Mouse (Mus musculus) liver, embryonic 16.5 days (tissue): ENCODE results near the gene Strn3. TPM values are rescaled to one million over a fixed set of nuclear protein-coding genes. Genes with fewer than 3 reads are reported as not detected.
"Not testable (repeated sequence)": the region's sequence is repeated elsewhere in the genome, so short reads cannot be mapped to it uniquely, and the experiment has no call there.

Experiments
- ATAC-seq: fragments of 200-750 bp; cut with Nextera tagmentation; 2 replicates; pipeline ENCODE4 v1.8.0; 2017; ENCODE audit warnings: low read depth, mild to moderate bottlenecking, moderate number of reproducible peaks, moderate library complexity
- H3K27ac ChIP-seq: fragments of 300-500 bp; sonication (generic); 2 replicates; pipeline ENCODE4 v1.5.1; 2014; ENCODE audit warnings: mild to moderate bottlenecking, low read length
- H3K27me3 ChIP-seq: fragments of 300-500 bp; sonication (generic); 2 replicates; pipeline ENCODE4 v1.6.1; 2014; ENCODE audit warnings: low read depth, low read length, mixed read lengths; ENCODE audit not compliant: control insufficient read depth, insufficient read depth
- H3K36me3 ChIP-seq: fragments of 300-500 bp; sonication (generic); 2 replicates; pipeline ENCODE4 v1.6.1; 2014; ENCODE audit warnings: mild to moderate bottlenecking; ENCODE audit not compliant: control insufficient read depth, insufficient read depth
- H3K4me1 ChIP-seq: fragments of 300-500 bp; sonication (generic); 2 replicates; pipeline ENCODE4 v1.6.1; 2014; ENCODE audit warnings: low read depth, low read length, mixed read lengths; ENCODE audit not compliant: control insufficient read depth
- H3K4me2 ChIP-seq: fragments of 300-500 bp; sonication (generic); 2 replicates; pipeline ENCODE4 v1.6.1; 2014; ENCODE audit warnings: low read depth, low read length, mixed read lengths
- H3K4me3 ChIP-seq: fragments of 300-500 bp; sonication (generic); 2 replicates; pipeline ENCODE4 v1.5.1; 2014; ENCODE audit warnings: low read depth, mild to moderate bottlenecking, low read length
- H3K9ac ChIP-seq: fragments of 300-500 bp; sonication (generic); 2 replicates; pipeline ENCODE4 v1.6.1; 2014; ENCODE audit warnings: low read depth, low read length
- H3K9me3 ChIP-seq: fragments of 300-500 bp; sonication (generic); replicated peaks from 2 replicates; pipeline ENCODE4 v1.6.1; 2016; ENCODE audit warnings: low read length; ENCODE audit not compliant: control insufficient read depth
- WGBS: fragments of 180-500 bp; shearing (Covaris S2); extraction: QIAGEN DNeasy Blood & Tissue Kit; methylation state at CpG from one replicate; pipeline ENCODE4 v1.1.7; 2014; ENCODE audit not compliant: insufficient replicate concordance; 5-methylcytosine and 5-hydroxymethylcytosine counted together
- polyA plus RNA-seq: library from polyadenylated mRNA; unstranded; fragments of >200 nt; fragmentation: Nextera tagmentation; extraction: Ambion mirVana; gene quantifications from 2 replicates; pipeline ENCODE4 v1.2.1, GENCODE M21; 2015

Gene Strn3
- polyA plus RNA-seq, 1 experiment from 2014 or later = 11.8 TPM

GRCm38 (mm10) chr12:51678844-51679243 lies 12.9 kb downstream of the Strn3 start:
- H3K4me1 ChIP-seq = peaks cover 9% of the 10 kb centered on the region
- no peak overlapping the region for H3K4me3 ChIP-seq
- H3K27ac ChIP-seq = no peak overlapping the region
- no peaks in the 10 kb centered on the region for H3K36me3 ChIP-seq
- no peak overlapping the region for H3K9ac ChIP-seq
- no peaks in the 10 kb centered on the region for H3K27me3 ChIP-seq
- no peak overlapping the region for H3K4me2 ChIP-seq
- 64% methylated on average over 1 of the region's 1 CpGs for WGBS
- ATAC-seq = peak; percentile 62
- no peaks in the 10 kb centered on the region for H3K9me3 ChIP-seq

- Histone ChIP-seq H3K9me3 (no peaks in the 10 kb centered on the region), H3K27ac (no peak overlapping the region), H3K9ac (no peak overlapping the region), H3K36me3 (no peaks in the 10 kb centered on the region), H3K4me1 (peaks cover 12% of the 10 kb centered on the region), H3K27me3 (no peaks in the 10 kb centered on the region), H3K4me2 (no peak overlapping the region), H3K4me3 (no peak overlapping the region)
- no peak for ATAC-seq
- 72% methylated on average over 2 of the region's 2 CpGs for WGBS
Measured at GRCm38 (mm10) chr12:51676442-51676841, 15.3 kb downstream of the Strn3 start.

GRCm38 (mm10) chr12:51673270-51673669 lies 18.4 kb downstream of the Strn3 start:
- WGBS = 55% methylated on average over 4 of the region's 4 CpGs
- no peaks in the 10 kb centered on the region for H3K27me3 ChIP-seq
- H3K9me3 ChIP-seq = no peaks in the 10 kb centered on the region
- no peak overlapping the region for H3K9ac ChIP-seq
- no peak overlapping the region for H3K27ac ChIP-seq
- no peaks in the 10 kb centered on the region for H3K36me3 ChIP-seq
- peaks cover 7% of the 10 kb centered on the region for H3K4me1 ChIP-seq
- H3K4me2 ChIP-seq = no peak overlapping the region
- H3K4me3 ChIP-seq = no peak overlapping the region
- no peak for ATAC-seq

- WGBS = 54% methylated on average over 5 of the region's 5 CpGs
- no peaks in the 10 kb centered on the region for H3K27me3 ChIP-seq
Measured at GRCm38 (mm10) chr12:51671231-51671891, 20.3 kb downstream of the Strn3 start.

GRCm38 (mm10) chr12:51666708-51667430 lies 24.8 kb downstream of the Strn3 start:
- WGBS = 54% methylated on average over 4 of the region's 4 CpGs
- no peak for ATAC-seq
- Histone ChIP-seq H3K9me3 (no peaks in the 10 kb centered on the region), H3K27me3 (no peaks in the 10 kb centered on the region), H3K27ac (no peak overlapping the region), H3K4me3 (no peak overlapping the region), H3K36me3 (no peaks in the 10 kb centered on the region), H3K4me2 (no peak overlapping the region), H3K9ac (no peak overlapping the region), H3K4me1 (peaks cover 12% of the 10 kb centered on the region)

More at GRCm38 (mm10) chr12:51671231-51671891, 20.3 kb downstream of the Strn3 start:
- H3K4me1 ChIP-seq = peaks cover 2% of the 10 kb centered on the region
- H3K9me3 ChIP-seq = no peaks in the 10 kb centered on the region
- no peaks in the 10 kb centered on the region for H3K36me3 ChIP-seq
- no peak for ATAC-seq
- H3K4me2 ChIP-seq = no peak overlapping the region
- no peak overlapping the region for H3K4me3 ChIP-seq
- H3K27ac ChIP-seq = no peak overlapping the region
- H3K9ac ChIP-seq = no peak overlapping the region

- no peak overlapping the region for H3K27ac ChIP-seq
- H3K4me1 ChIP-seq = peaks cover 12% of the 10 kb centered on the region
- H3K9me3 ChIP-seq = no peaks in the 10 kb centered on the region
- no peaks in the 10 kb centered on the region for H3K36me3 ChIP-seq
- no peaks in the 10 kb centered on the region for H3K27me3 ChIP-seq
- no peak for ATAC-seq
- H3K4me3 ChIP-seq = no peak overlapping the region
- no peak overlapping the region for H3K4me2 ChIP-seq
- H3K9ac ChIP-seq = no peak overlapping the region
Measured at GRCm38 (mm10) chr12:51663908-51664307, 27.8 kb downstream of the Strn3 start.

GRCm38 (mm10) chr12:51663011-51663410 lies 28.7 kb downstream of the Strn3 start:
- no peak for ATAC-seq
- Histone ChIP-seq H3K27ac (no peak overlapping the region), H3K36me3 (no peaks in the 10 kb centered on the region), H3K4me1 (peaks cover 12% of the 10 kb centered on the region), H3K27me3 (no peaks in the 10 kb centered on the region), H3K4me3 (no peak overlapping the region), H3K9me3 (no peaks in the 10 kb centered on the region), H3K4me2 (no peak overlapping the region), H3K9ac (no peak overlapping the region)

GRCm38 (mm10) chr12:51655944-51656465 lies 35.7 kb downstream of the Strn3 start:
- Histone ChIP-seq H3K36me3 (peaks cover 3% of the 10 kb centered on the region; the same call in 1 of the 2 replicates), H3K27ac (no peak overlapping the region), H3K4me3 (no peak overlapping the region), H3K4me2 (no peak overlapping the region), H3K27me3 (no peaks in the 10 kb centered on the region), H3K9ac (no peak overlapping the region), H3K4me1 (no peaks in the 10 kb centered on the region), H3K9me3 (no peaks in the 10 kb centered on the region)
- 66% methylated on average over 1 of the region's 1 CpGs for WGBS
- ATAC-seq = no peak

GRCm38 (mm10) chr12:51649401-51649800 lies 42.3 kb downstream of the Strn3 start:
- not testable (repeated sequence) for H3K4me3 ChIP-seq, H3K36me3 ChIP-seq, H3K4me2 ChIP-seq, H3K9ac ChIP-seq, H3K27ac ChIP-seq, H3K9me3 ChIP-seq, H3K4me1 ChIP-seq, ATAC-seq, H3K27me3 ChIP-seq
